Mouse (Mus musculus) liver, embryonic 16.5 days (tissue): ENCODE data around the gene Fbxo30. TPM values are rescaled to one million over a fixed set of nuclear protein-coding genes. Genes with fewer than 3 reads are reported as not detected.
"Not testable (repeated sequence)": the region's sequence is repeated elsewhere in the genome, so short reads cannot be mapped to it uniquely, and the experiment has no call there.

Experiments
- ATAC-seq: fragments of 200-750 bp; cut with Nextera tagmentation; 2 replicates; pipeline ENCODE4 v1.8.0; 2017; ENCODE audit warnings: low read depth, mild to moderate bottlenecking, moderate number of reproducible peaks, moderate library complexity
- H3K27ac ChIP-seq: fragments of 300-500 bp; sonication (generic); 2 replicates; pipeline ENCODE4 v1.5.1; 2014; ENCODE audit warnings: mild to moderate bottlenecking, low read length
- H3K27me3 ChIP-seq: fragments of 300-500 bp; sonication (generic); 2 replicates; pipeline ENCODE4 v1.6.1; 2014; ENCODE audit warnings: low read depth, low read length, mixed read lengths; ENCODE audit not compliant: control insufficient read depth, insufficient read depth
- H3K36me3 ChIP-seq: fragments of 300-500 bp; sonication (generic); 2 replicates; pipeline ENCODE4 v1.6.1; 2014; ENCODE audit warnings: mild to moderate bottlenecking; ENCODE audit not compliant: control insufficient read depth, insufficient read depth
- H3K4me1 ChIP-seq: fragments of 300-500 bp; sonication (generic); 2 replicates; pipeline ENCODE4 v1.6.1; 2014; ENCODE audit warnings: low read depth, low read length, mixed read lengths; ENCODE audit not compliant: control insufficient read depth
- H3K4me2 ChIP-seq: fragments of 300-500 bp; sonication (generic); 2 replicates; pipeline ENCODE4 v1.6.1; 2014; ENCODE audit warnings: low read depth, low read length, mixed read lengths
- H3K4me3 ChIP-seq: fragments of 300-500 bp; sonication (generic); 2 replicates; pipeline ENCODE4 v1.5.1; 2014; ENCODE audit warnings: low read depth, mild to moderate bottlenecking, low read length
- H3K9ac ChIP-seq: fragments of 300-500 bp; sonication (generic); 2 replicates; pipeline ENCODE4 v1.6.1; 2014; ENCODE audit warnings: low read depth, low read length
- H3K9me3 ChIP-seq: fragments of 300-500 bp; sonication (generic); replicated peaks from 2 replicates; pipeline ENCODE4 v1.6.1; 2016; ENCODE audit warnings: low read length; ENCODE audit not compliant: control insufficient read depth
- WGBS: fragments of 180-500 bp; shearing (Covaris S2); extraction: QIAGEN DNeasy Blood & Tissue Kit; methylation state at CpG from one replicate; pipeline ENCODE4 v1.1.7; 2014; ENCODE audit not compliant: insufficient replicate concordance; 5-methylcytosine and 5-hydroxymethylcytosine counted together
- polyA plus RNA-seq: library from polyadenylated mRNA; unstranded; fragments of >200 nt; fragmentation: Nextera tagmentation; extraction: Ambion mirVana; gene quantifications from 2 replicates; pipeline ENCODE4 v1.2.1, GENCODE M21; 2015

Gene Fbxo30
- polyA plus RNA-seq = 72.7 and 75.6 TPM in 2 replicates

DNA sequence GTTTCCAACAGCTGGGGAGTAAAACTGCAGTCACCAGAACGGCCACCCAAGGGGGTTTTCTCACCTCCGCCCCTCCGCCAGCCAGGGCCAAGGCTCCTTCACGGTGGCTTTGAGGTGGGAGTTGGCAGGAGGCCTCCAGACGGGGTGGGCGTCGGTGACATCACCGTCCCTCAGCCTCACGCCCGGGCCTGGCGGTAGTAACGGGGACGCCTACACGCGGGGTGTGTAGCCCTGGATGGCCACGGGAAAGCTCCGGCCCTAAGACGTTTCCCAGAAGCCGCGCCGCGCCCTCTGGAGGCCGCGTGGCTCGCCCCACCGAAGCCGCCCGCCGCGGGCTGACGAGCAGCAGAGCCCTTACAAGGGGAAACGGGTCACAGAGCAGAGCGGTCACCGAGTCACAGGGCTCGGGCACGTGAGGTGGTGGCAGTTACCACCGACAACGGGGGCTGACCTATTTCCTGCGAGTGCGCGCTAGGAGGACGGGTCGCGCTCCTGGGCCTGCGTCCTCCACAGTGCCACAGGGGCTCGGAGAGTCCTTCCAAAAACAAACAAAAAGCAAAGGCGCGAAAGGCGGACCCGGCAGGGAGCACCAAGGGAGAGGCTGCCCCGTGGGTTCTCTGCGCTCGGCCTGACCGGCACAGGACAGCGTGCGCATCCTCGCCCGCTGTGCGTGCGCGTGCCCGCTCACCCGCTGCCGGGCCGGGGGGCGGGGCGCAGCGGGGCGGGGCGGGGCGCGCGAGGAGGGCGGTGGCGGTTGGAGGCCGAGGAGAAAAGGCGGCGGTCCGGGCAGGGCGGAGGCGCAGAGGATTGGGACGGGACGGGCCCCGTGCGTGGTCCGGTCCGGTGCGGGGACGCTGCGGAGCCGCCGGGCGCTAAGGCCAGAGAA is at the start of gene Fbxo30:
Fbxo30 (plus strand) TSS at position 753 of the 886 bp plus-strand sequence.
- Histone ChIP-seq H3K9ac (peak within 1 kb of the TSS; percentile 100), H3K9me3 (no peaks in the 10 kb centered on the region), H3K36me3 (no peaks in the 10 kb centered on the region), H3K4me3 (peak within 1 kb of the TSS; percentile 99), H3K27ac (peak within 1 kb of the TSS; percentile 99), H3K4me2 (peak within 1 kb of the TSS; percentile 100), H3K4me1 (peaks cover 16% of the 10 kb centered on the region), H3K27me3 (no peaks in the 10 kb centered on the region)
- WGBS = under 1% methylated on average over 81 of the region's 93 CpGs
- peak; percentile 92 for ATAC-seq

DNA sequence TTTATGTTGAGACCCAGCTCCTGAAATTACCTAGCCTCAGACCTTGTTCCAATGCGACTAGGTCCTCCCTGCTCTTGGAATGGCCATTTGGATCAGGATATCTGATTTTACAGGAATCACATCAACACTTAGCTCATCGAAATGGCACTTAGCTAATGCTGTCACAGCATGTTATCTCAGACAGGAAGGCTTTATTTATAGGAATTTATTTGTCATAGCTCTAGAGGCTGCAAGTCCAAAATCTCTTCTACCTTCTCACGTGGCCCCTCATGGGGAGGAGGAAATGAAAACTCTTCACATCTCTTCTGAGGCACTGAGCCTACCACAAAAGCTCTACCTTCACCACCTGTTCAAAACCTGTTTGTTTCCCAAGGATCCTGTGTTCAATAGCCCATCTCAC is 47.9 kb upstream of the Fbxo30 start:
- 40% methylated on average over 3 of the region's 3 CpGs for WGBS
- ATAC-seq = no peak
- H3K4me2 ChIP-seq = no peak overlapping the region
- no peak overlapping the region for H3K9ac ChIP-seq
- no peaks in the 10 kb centered on the region for H3K4me1 ChIP-seq
- no peak overlapping the region for H3K4me3 ChIP-seq
- H3K36me3 ChIP-seq = no peaks in the 10 kb centered on the region
- no peak overlapping the region for H3K27ac ChIP-seq
- H3K9me3 ChIP-seq = no peaks in the 10 kb centered on the region
- no peaks in the 10 kb centered on the region for H3K27me3 ChIP-seq

DNA sequence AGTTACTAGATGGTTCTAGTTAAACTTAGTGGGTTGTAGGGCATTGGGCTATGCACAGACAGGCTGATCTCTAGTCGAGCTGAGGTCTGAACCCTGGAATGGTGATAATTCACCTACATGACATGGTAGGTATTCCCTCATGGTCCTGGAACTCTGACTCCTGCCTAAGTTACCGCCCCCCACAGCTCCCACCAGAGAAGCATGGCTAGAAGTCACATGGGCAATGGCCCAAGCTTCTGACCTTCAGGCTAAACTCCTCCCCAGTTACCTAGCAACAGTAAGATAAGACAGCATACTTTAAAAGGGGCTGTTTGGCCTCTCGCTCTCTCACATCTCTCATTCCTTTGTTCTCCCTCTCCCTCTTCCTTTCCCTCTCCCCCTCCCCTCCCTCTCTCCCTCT is 38.1 kb upstream of the Fbxo30 start:
- not testable (repeated sequence) for H3K27ac ChIP-seq, H3K4me1 ChIP-seq, H3K36me3 ChIP-seq, H3K9ac ChIP-seq, H3K27me3 ChIP-seq, H3K9me3 ChIP-seq, H3K4me3 ChIP-seq, H3K4me2 ChIP-seq, ATAC-seq
- WGBS = 37% methylated on average over 3 of the region's 3 CpGs

DNA sequence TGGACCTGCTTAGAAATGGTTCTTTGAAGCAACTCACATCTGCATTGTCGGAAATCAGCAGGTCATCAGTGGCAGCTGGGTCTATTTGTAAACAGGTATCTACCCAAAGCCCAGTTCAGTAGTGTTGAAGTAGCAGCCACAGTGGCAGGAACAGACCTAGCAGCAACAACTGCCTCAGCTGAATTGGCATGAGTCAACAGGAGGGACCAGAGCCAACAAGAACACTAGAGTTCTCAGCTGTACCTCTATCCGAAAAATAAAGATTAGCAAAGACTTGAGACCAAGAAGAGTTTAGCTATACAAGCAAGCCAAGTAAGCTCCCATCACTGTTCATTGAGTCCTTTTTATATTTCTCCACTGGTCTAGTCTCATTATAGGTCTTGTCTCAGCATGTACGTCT is 32.9 kb upstream of the Fbxo30 start:
- H3K27ac ChIP-seq = no peak overlapping the region
- H3K9ac ChIP-seq = no peak overlapping the region
- no peaks in the 10 kb centered on the region for H3K9me3 ChIP-seq
- no peaks in the 10 kb centered on the region for H3K27me3 ChIP-seq
- ATAC-seq = no peak
- no peaks in the 10 kb centered on the region for H3K36me3 ChIP-seq
- no peaks in the 10 kb centered on the region for H3K4me1 ChIP-seq
- 77% methylated on average over 3 of the region's 3 CpGs for WGBS
- H3K4me3 ChIP-seq = no peak overlapping the region
- H3K4me2 ChIP-seq = no peak overlapping the region

DNA sequence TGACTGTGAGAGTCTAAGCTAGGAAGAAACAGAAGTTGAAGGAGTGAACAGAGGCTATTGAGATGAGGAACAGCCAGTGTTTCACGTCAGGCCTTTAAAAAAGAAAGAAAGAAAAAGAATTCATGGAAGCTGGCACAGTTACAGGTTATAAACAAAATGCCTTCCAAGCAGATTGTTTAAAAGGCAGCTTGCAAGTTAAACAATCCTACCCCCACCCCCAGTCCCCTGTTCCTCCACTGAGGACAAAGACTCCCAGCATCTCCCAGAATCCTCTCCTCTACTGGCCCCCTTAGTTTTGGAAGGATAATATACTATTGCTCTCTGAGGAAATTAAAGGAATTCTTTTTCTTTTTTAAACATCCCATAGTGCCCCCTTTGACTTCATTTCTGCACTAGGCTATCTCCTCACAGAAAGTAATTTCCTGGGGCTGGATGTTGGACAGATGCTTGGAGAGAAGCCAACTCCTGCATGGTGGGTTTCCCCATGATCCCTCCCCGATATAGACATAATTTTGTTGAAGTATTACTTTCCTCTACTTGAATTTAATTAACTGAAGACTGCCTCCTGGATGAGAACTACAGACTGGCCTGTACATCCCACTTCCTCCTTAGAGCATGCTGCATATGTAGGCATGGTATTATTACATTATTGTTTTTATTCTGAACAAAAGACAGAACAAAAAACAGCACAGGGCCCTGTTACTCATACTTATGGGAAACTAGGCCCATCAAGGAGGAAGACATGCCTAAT is 30.7 kb upstream of the Fbxo30 start:
- Histone ChIP-seq H3K4me3 (no peak overlapping the region), H3K9me3 (no peaks in the 10 kb centered on the region), H3K9ac (no peak overlapping the region), H3K4me2 (no peak overlapping the region), H3K36me3 (no peaks in the 10 kb centered on the region), H3K27me3 (no peaks in the 10 kb centered on the region), H3K4me1 (no peaks in the 10 kb centered on the region), H3K27ac (no peak overlapping the region)
- WGBS = 44% methylated on average over 2 of the region's 2 CpGs
- ATAC-seq = no peak

DNA sequence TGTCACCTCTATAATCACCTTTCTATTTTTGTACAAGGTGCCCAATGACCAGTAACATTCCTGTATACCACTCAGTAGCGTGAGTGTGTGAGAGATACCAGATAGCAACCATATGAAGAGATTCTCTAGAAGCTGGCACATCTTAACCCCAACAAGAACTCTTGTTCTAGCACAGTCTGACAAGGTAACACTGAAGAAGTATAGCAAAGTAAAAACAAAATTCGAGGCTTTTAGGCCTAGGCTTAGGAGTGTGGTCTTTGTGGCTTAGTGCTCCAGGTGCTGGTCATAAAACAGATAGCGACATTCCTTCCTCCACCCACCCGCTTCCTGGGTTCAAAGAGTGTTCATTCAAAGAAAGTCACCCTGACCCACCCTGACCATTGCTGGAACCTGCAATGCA is 27.5 kb upstream of the Fbxo30 start:
- not testable (repeated sequence) for H3K9me3 ChIP-seq, ATAC-seq, H3K9ac ChIP-seq, H3K36me3 ChIP-seq, H3K27ac ChIP-seq, H3K27me3 ChIP-seq, H3K4me3 ChIP-seq, H3K4me2 ChIP-seq, H3K4me1 ChIP-seq
- WGBS = 65% methylated on average over 4 of the region's 4 CpGs

DNA sequence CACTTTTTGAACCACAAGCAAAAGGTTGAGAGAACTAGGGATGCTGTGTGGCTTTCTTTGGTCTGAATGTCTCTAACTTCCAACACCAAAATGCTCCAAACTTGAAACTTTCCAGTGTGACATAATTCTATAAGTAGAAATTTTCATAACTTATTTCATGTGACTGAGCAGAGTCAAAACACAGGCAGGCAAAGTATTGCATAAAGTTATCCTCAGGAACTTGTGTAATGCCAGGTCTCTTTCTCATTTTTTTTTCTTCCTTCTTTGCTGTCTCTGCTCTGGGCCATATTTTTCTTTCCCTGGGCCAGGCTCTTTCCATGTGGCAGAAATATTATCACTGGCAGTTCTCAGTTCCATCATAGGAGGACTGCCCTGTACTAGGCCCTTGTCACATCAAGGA is 21.0 kb upstream of the Fbxo30 start:
- H3K9me3 ChIP-seq = no peaks in the 10 kb centered on the region
- no peaks in the 10 kb centered on the region for H3K27me3 ChIP-seq
- H3K4me3 ChIP-seq = no peak overlapping the region
- H3K9ac ChIP-seq = no peak overlapping the region
- no peak overlapping the region for H3K27ac ChIP-seq
- no peak overlapping the region for H3K4me2 ChIP-seq
- no peak for ATAC-seq
- no peaks in the 10 kb centered on the region for H3K36me3 ChIP-seq
- H3K4me1 ChIP-seq = no peaks in the 10 kb centered on the region

DNA sequence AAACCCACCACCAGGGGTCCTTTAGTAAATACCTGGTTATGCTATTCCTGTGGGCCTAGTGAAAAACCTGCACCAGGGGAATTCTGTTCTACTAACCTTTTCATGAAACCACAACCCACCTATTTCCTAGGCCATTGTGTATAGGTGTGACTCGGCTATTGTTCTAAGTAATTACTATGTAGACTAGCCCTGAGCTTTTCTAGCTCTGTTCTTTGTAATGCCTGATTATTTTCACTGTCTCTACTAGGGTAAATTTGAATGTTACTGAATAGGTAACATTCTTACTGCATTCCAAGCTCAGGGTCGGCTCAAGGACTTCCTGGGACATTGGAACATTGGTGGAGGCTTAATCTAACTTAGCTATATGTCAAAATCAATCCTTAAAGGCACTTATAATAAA is 18.8 kb upstream of the Fbxo30 start:
- H3K9me3 ChIP-seq, H3K27me3 ChIP-seq, H3K4me2 ChIP-seq, H3K4me1 ChIP-seq, H3K9ac ChIP-seq, H3K36me3 ChIP-seq, H3K27ac ChIP-seq, ATAC-seq, H3K4me3 ChIP-seq: not testable (repeated sequence)
- 53% methylated on average over 2 of the region's 2 CpGs for WGBS

DNA sequence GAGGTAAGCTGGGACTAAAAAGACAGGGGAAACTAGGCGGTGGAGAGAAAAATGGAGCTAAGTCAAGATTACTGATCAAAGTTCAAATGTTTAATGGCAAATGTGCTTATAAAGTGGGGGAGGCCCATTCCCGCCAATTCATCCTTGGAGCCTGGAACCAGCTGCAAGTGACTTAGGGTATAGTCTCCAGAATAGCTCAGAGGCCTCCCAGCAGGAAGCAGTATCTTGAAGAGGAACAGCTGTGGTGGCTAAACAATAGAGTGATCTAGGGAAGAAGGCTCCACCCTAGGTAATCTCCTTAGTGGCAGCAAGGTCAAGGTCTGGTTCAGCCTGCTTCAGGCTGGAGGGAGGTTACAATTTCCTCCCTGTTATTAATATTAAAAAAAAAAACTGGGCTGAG is 17.3 kb upstream of the Fbxo30 start:
- not testable (repeated sequence) for H3K4me1 ChIP-seq, H3K36me3 ChIP-seq, H3K9me3 ChIP-seq, H3K27me3 ChIP-seq, ATAC-seq, H3K4me2 ChIP-seq, H3K4me3 ChIP-seq, H3K9ac ChIP-seq, H3K27ac ChIP-seq
- 68% methylated on average over 2 of the region's 2 CpGs for WGBS
